Mouse (Mus musculus) forebrain, embryonic 16.5 days (tissue): ENCODE data around the gene Rcn2. TPM values are rescaled to one million over a fixed set of nuclear protein-coding genes. Genes with fewer than 3 reads are reported as not detected.

ENCODE experiments used
- ATAC-seq: fragments of 200-750 bp; cut with Nextera tagmentation; 2 replicates; pipeline ENCODE4 v1.8.0; 2017; ENCODE audit warnings: mild to moderate bottlenecking, moderate library complexity
- H3K27ac ChIP-seq: fragments of 300-500 bp; sonication (generic); 2 replicates; pipeline ENCODE4 v1.5.1; 2014; ENCODE audit warnings: low read length, control low read depth
- H3K27me3 ChIP-seq: fragments of 300-500 bp; sonication (generic); replicated peaks from 2 replicates; pipeline ENCODE4 v1.6.1; 2014; ENCODE audit warnings: low read length; ENCODE audit not compliant: control insufficient read depth, insufficient read depth
- H3K36me3 ChIP-seq: fragments of 300-500 bp; sonication (generic); 2 replicates; pipeline ENCODE4 v1.6.1; 2014; ENCODE audit not compliant: control insufficient read depth, insufficient read depth
- H3K4me1 ChIP-seq: fragments of 300-500 bp; sonication (generic); replicated peaks from 2 replicates; pipeline ENCODE4 v1.6.1; 2014; ENCODE audit warnings: low read length; ENCODE audit not compliant: control insufficient read depth, insufficient read depth
- H3K4me2 ChIP-seq: fragments of 300-500 bp; sonication (generic); 2 replicates; pipeline ENCODE4 v1.6.1; 2014; ENCODE audit warnings: mild to moderate bottlenecking, low read length, control low read depth
- H3K4me3 ChIP-seq: fragments of 300-500 bp; sonication (generic); replicated peaks from 2 replicates; pipeline ENCODE4 v1.5.1; 2014; ENCODE audit warnings: mild to moderate bottlenecking, low read length, control low read depth
- H3K9ac ChIP-seq: fragments of 300-500 bp; sonication (generic); replicated peaks from 2 replicates; pipeline ENCODE4 v1.6.1; 2014; ENCODE audit warnings: low read depth, low read length, control low read depth
- H3K9me3 ChIP-seq: fragments of 300-500 bp; sonication (generic); 2 replicates; pipeline ENCODE4 v1.6.1; 2016; ENCODE audit warnings: low read length; ENCODE audit not compliant: control insufficient read depth
- WGBS: fragments of 180-500 bp; shearing (Covaris S2); extraction: QIAGEN DNeasy Blood & Tissue Kit; methylation state at CpG from one replicate; pipeline ENCODE4 v1.1.7; 2014; 5-methylcytosine and 5-hydroxymethylcytosine counted together
- polyA plus RNA-seq: library from polyadenylated mRNA; unstranded; fragments of >200 nt; fragmentation: Nextera tagmentation; extraction: Ambion mirVana; gene quantifications from 2 replicates; pipeline ENCODE4 v1.2.1, GENCODE M21; 2015

Rcn2 gene
- polyA plus RNA-seq, 1 experiment from 2014 or later: 268 TPM

GRCm38 (mm10) chr9:56107527-56107926, 65.9 kb downstream of the Rcn2 start:
- H3K27ac ChIP-seq: no peak overlapping the region
- no peaks in the 10 kb centered on the region for H3K9me3 ChIP-seq
- H3K27me3 ChIP-seq: no peaks in the 10 kb centered on the region
- H3K4me1 ChIP-seq: no peaks in the 10 kb centered on the region
- ATAC-seq: no peak
- no peak overlapping the region for H3K4me2 ChIP-seq
- no peak overlapping the region for H3K9ac ChIP-seq
- H3K4me3 ChIP-seq: no peak overlapping the region
- WGBS: 74% methylated on average over 6 of the region's 6 CpGs
- H3K36me3 ChIP-seq: no peaks in the 10 kb centered on the region

- Histone ChIP-seq H3K36me3 (no peaks in the 10 kb centered on the region), H3K4me3 (no peak overlapping the region), H3K9ac (no peak overlapping the region), H3K4me1 (no peaks in the 10 kb centered on the region), H3K27me3 (no peaks in the 10 kb centered on the region), H3K9me3 (no peaks in the 10 kb centered on the region), H3K4me2 (no peak overlapping the region), H3K27ac (no peak overlapping the region)
- no peak for ATAC-seq
- 77% methylated on average over 5 of the region's 5 CpGs for WGBS
Measured at GRCm38 (mm10) chr9:56108174-56108573, 66.5 kb downstream of the Rcn2 start.

Other genes starting within 250 kb of the Rcn2 start
- 36.5 and 39.8 TPM in 2 replicates for gene Scaper, start 103.7 kb upstream of the Rcn2 start, polyA plus RNA-seq
- not detected in 2 replicates for gene 4930563M21Rik, start 31.3 kb upstream of the Rcn2 start, polyA plus RNA-seq
- gene Pstpip1, start 48.1 kb downstream of the Rcn2 start, polyA plus RNA-seq: 0.29 and 0.70 TPM in 2 replicates
- gene Tspan3, start 123.6 kb downstream of the Rcn2 start, polyA plus RNA-seq: 553 and 582 TPM in 2 replicates